Mouse (Mus musculus) Patski (cell line): Measurements from ENCODE around the gene Anapc10. TPM values are rescaled to one million over a fixed set of nuclear protein-coding genes. Genes with fewer than 3 reads are reported as not detected.
"Not testable (repeated sequence)": the region's sequence is repeated elsewhere in the genome, so short reads cannot be mapped to it uniquely, and the experiment has no call there.

ENCODE experiments used
- ATAC-seq: fragments of 100-300 bp; one replicate; pipeline ENCODE4 v1.8.0; 2021
- CTCF ChIA-PET: fragments of 350-600 bp; sonication (Branson Sonifier 250); formaldehyde crosslinking; loops from one replicate; lab custom pipeline; 2022; ENCODE audit warnings: inconsistent platforms; lab: Charles Lee
- POLR2A ChIA-PET: fragments of 350-600 bp; sonication (Branson Sonifier 250); formaldehyde crosslinking; loops from one replicate; lab custom pipeline; 2022; ENCODE audit warnings: antibody characterized with exemption, inconsistent platforms; lab: Charles Lee
- DNase-seq: peaks from one replicate; pipeline ENCODE4 v3.0.0-alpha.2; 2011; ENCODE audit warnings: low read depth, low spot score
- H3K27me3 ChIP-seq: fragments of 371-371 bp; one replicate; pipeline ENCODE4 v1.5.1; 2021
- CTCF ChIP-seq: fragments of 100-300 bp; IDR thresholded peaks from one replicate; pipeline ENCODE4 v1.5.1; 2021
- in situ Hi-C: fragments of 300-500 bp; cut with MboI; formaldehyde crosslinking; loops from 3 replicates; pipeline ENCODE4 v1.11.1; 2018; ENCODE audit warnings: low pct_unique_long_range_greater_than_20kb, mixed read lengths
- polyA plus RNA-seq: library from polyadenylated mRNA; unstranded; gene quantifications from one replicate; pipeline ENCODE4 v1.2.3, GENCODE M21; 2021

Anapc10 gene
- polyA plus RNA-seq, 1 experiment from 2014 or later: 15.5 TPM

GRCm38 (mm10) chr8:79723308-79723707, 11.7 kb downstream of the Anapc10 start:
- DNase-seq: no peak
- ChIA-PET POLR2A (no interaction called here), CTCF (no interaction called here)
- TF ChIP-seq CTCF: no peak
- no peak for ATAC-seq
- in situ Hi-C loops: loop anchor here (25.0 kb wide), 1 partner anchor 1264 kb away; no protein-coding TSS in a partner anchor
- H3K27me3 ChIP-seq: no peaks in the 10 kb centered on the region

- DNase-seq: no peak
- POLR2A ChIA-PET: no interaction called here
- in situ Hi-C loops: loop anchor here (25.0 kb wide), 1 partner anchor 1263 kb away; no protein-coding TSS in a partner anchor
- ATAC-seq: no peak
- H3K27me3 ChIP-seq: no peaks in the 10 kb centered on the region
- TF ChIP-seq CTCF: no peak
- CTCF ChIA-PET: interaction anchor here (1.9 kb wide), 1 partner anchor 10 kb away, joined by 10 read pairs; no protein-coding TSS in a partner anchor
Observed at GRCm38 (mm10) chr8:79724589-79724988, 13.0 kb downstream of the Anapc10 start.

- ChIA-PET CTCF (no interaction called here), POLR2A (no interaction called here)
- ATAC-seq (no peak), DNase-seq (no peak)
- in situ Hi-C loops: no loop called here
- TF ChIP-seq CTCF: peak; percentile 46
- H3K27me3 ChIP-seq: no peaks in the 10 kb centered on the region
Observed at GRCm38 (mm10) chr8:79727900-79728299, 16.3 kb downstream of the Anapc10 start.

- DNase-seq (no peak), ATAC-seq (peak; percentile 87)
- TF ChIP-seq CTCF: peak; percentile 70
- in situ Hi-C loops: loop anchor here (5.0 to 10.0 kb wide), 4 partner anchors 230 to 950 kb away; partner anchors contain the start of gene Hhip
- POLR2A ChIA-PET: interaction anchor here (0.5 to 0.8 kb wide), 2 partner anchors 14 to 35 kb away, joined by 3 read pairs; no protein-coding TSS in a partner anchor
- H3K27me3 ChIP-seq: no peaks in the 10 kb centered on the region
- CTCF ChIA-PET: interaction anchor here (0.7 to 1.4 kb wide), 12 partner anchors 9 to 978 kb away, joined by 3 to 13 read pairs (median 3); partner anchors contain the start of gene Gypa
Observed at GRCm38 (mm10) chr8:79734304-79734703, 22.7 kb downstream of the Anapc10 start.

GRCm38 (mm10) chr8:79748171-79748570, 36.6 kb downstream of the Anapc10 start:
- TF ChIP-seq CTCF: no peak
- ATAC-seq (no peak), DNase-seq (no peak)
- no peaks in the 10 kb centered on the region for H3K27me3 ChIP-seq
- ChIA-PET CTCF (no interaction called here), POLR2A (interaction anchor here (0.7 kb wide), 1 partner anchor 14 kb away, joined by 3 read pairs; no protein-coding TSS in a partner anchor)
- in situ Hi-C loops: no loop called here

- no peak for TF ChIP-seq CTCF
- CTCF ChIA-PET: no interaction called here
- in situ Hi-C loops: no loop called here
Observed at GRCm38 (mm10) chr8:79748591-79748990, 37.0 kb downstream of the Anapc10 start.

GRCm38 (mm10) chr8:79750305-79750704, 38.7 kb downstream of the Anapc10 start:
- CTCF ChIA-PET: interaction anchor here (0.9 kb wide), 1 partner anchor 20 kb away, joined by 3 read pairs; no protein-coding TSS in a partner anchor

More at GRCm38 (mm10) chr8:79748591-79748990, 37.0 kb downstream of the Anapc10 start:
- no peak for ATAC-seq
- no peak for DNase-seq
- POLR2A ChIA-PET: interaction anchor here (0.7 kb wide), 1 partner anchor 15 kb away, joined by 3 read pairs; no protein-coding TSS in a partner anchor
- no peaks in the 10 kb centered on the region for H3K27me3 ChIP-seq

GRCm38 (mm10) chr8:79794873-79795272, 83.3 kb downstream of the Anapc10 start:
- DNase-seq, POLR2A ChIA-PET, H3K27me3 ChIP-seq, CTCF ChIA-PET, in situ Hi-C loops, ATAC-seq: not testable (repeated sequence)

More at GRCm38 (mm10) chr8:79750305-79750704, 38.7 kb downstream of the Anapc10 start:
- TF ChIP-seq CTCF: no peak
- POLR2A ChIA-PET: no interaction called here
- no peaks in the 10 kb centered on the region for H3K27me3 ChIP-seq
- DNase-seq (no peak), ATAC-seq (no peak)
- in situ Hi-C loops: no loop called here

GRCm38 (mm10) chr8:79796690-79797089, 85.1 kb downstream of the Anapc10 start:
- no peak for ATAC-seq
- no peak for TF ChIP-seq CTCF
- peaks cover 8% of the 10 kb centered on the region for H3K27me3 ChIP-seq
- in situ Hi-C loops: no loop called here
- CTCF ChIA-PET: interaction anchor here (0.6 kb wide), 1 partner anchor 10 kb away, joined by 3 read pairs; no protein-coding TSS in a partner anchor
- POLR2A ChIA-PET: no interaction called here
- no peak for DNase-seq

- CTCF ChIA-PET: no interaction called here
- peaks cover 15% of the 10 kb centered on the region for H3K27me3 ChIP-seq
- in situ Hi-C loops: no loop called here
- POLR2A ChIA-PET: no interaction called here
- TF ChIP-seq CTCF: no peak
- DNase-seq: no peak
- no peak for ATAC-seq
Observed at GRCm38 (mm10) chr8:79804499-79804898, 92.9 kb downstream of the Anapc10 start.

- ChIA-PET POLR2A (no interaction called here), CTCF (interaction anchor here (1.0 kb wide), 1 partner anchor 10 kb away, joined by 3 read pairs; no protein-coding TSS in a partner anchor)
- peaks cover 7% of the 10 kb centered on the region for H3K27me3 ChIP-seq
- no peak for TF ChIP-seq CTCF
- in situ Hi-C loops: no loop called here
- DNase-seq (no peak), ATAC-seq (no peak)
Observed at GRCm38 (mm10) chr8:79806971-79807370, 95.4 kb downstream of the Anapc10 start.
